Mouse (Mus musculus): ENCODE measurements around the gene Samd3.

Samd3 gene

DNA sequence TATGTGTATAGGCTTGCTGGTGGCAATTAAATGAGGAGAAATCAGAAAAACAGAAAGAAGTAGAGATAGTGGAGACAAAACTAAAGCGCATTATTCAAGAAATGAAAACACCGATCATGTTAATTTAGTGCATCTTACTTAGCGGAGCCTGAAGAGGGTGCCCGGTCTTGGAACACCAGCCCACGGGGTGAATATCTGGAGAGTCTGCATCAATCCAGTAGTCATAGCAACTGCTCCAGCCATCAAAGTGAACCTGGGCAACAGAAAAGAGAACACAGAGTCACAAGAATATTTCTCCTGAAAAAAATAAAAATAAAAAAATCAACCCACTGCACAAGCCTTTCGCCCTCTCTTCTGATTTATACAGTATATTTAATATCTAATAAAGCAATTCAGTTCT, 74.0 kb downstream of the Samd3 start:
- no peak for DNase-seq (ENCODE audit: low read depth, low spot score)

DNA sequence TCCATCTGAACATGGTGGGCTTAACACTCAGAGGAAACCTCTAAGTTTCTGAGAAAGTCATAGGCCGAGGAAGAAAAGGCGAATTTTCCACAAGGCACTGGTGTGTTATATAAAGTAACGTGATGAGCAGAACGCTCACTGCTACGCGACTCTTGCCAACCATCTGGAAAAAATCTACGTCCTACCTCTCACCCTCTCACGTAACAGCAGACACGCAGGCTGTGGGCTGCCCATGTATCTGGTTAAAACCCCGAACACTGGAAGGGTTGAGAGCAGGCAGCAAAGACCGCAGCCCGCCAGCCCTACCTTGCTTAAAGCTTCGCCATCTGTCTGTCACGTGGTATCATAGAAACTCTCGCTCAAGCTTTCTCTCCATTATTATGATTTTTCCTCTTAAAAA, 84.8 kb downstream of the Samd3 start:
- no peak for DNase-seq (ENCODE audit: low read depth, low spot score)

DNA sequence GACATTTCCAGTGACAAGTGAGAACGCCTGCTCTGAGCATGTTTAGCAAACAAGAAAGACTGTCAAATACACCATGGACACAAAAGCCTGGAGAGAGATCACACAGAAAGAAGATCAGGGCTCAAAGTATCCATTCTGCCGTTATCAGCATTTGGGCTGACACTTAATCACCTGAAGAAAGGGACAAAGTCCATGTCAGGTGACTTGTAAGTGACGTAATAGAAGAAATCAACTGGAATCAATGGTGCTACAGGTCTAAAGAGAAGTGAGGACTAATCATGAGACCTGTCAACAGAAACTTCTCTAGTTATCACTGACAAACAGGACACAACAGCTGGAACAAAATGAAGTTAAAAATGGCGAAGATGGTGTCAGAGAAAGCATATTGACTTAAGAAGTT, 91.2 kb downstream of the Samd3 start:
- DNase-seq (ENCODE audit: low read depth, low spot score): no peak
